Mouse (Mus musculus): ENCODE measurements around the gene Uggt1.

The Uggt1 gene

GRCm38 (mm10) chr1:36109987-36110386 is 134.5 kb downstream of the Uggt1 start:
- no peak for DNase-seq

DNA sequence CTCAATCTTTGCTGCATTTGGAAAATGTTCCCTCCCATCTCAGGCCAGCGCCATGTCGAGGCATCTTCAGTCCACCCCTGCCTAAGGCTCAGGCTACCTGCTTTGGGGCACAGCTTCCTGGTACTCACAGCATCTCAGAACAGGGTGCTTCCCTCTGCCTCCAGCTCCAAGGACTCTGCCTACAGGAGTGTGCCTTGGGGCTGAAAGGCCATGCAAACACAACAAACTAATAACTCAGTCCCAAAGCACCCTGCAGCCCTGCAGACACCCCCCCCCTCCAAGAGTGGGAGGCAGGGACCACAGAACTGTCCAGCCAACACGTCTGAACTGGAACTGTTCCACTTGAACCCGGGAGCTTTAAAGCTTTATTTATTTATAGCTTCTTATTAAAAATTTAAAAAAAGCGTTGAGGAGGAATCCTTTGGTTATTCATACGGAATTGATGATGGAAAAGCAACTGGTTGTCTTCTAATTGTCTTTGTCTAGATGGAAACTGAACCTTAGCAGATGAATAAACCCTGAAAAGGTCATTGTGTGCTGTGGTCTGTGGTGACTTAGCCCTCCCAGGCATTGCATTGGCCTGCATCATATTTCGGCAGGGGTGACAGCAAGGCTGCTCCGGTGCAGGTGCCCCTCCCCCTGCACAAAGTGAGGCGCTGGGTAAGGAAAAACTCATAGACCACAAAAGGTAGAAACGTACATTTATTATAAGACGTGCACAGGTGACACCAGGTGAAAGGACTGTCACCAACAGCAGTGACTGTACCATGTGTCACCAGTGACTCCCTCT is 138.4 kb downstream of the Uggt1 start:
- DNase-seq: no peak

- no peak for DNase-seq
Observed at GRCm38 (mm10) chr1:36100371-36100770, 144.1 kb downstream of the Uggt1 start.

DNA sequence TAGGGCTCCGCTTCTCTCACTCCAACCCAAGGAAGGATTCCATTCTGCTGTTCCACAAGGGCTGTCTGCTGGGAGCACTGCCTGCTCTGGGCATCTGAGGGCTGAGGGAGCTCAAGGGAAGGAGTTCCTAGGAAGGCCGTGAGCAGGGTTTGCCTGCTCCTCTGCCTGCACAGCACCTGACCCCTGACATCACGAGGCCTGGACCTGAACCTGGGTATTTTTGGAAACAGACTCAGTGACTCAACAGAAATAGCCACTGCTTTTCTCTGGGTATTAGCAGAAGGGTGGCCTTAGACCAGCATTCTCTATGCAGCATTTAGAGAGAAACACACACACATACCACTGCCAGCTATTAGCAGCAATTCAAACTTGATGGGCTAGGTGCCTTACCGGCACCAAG is 146.1 kb downstream of the Uggt1 start:
- DNase-seq: no peak

- peak; percentile 54 for DNase-seq
Observed at GRCm38 (mm10) chr1:36095423-36096272, 148.9 kb downstream of the Uggt1 start.

GRCm38 (mm10) chr1:36093741-36094140 is 150.8 kb downstream of the Uggt1 start:
- DNase-seq: no peak

- DNase-seq: no peak
Observed at GRCm38 (mm10) chr1:36091246-36091645, 153.3 kb downstream of the Uggt1 start.

GRCm38 (mm10) chr1:36090722-36091110 is 153.8 kb downstream of the Uggt1 start:
- DNase-seq: no peak

All from cerebellum, adult 11-12 months (tissue).